Comparison of ENCODE assay signal across 17 mouse cellular contexts in the genomic region with DNA sequence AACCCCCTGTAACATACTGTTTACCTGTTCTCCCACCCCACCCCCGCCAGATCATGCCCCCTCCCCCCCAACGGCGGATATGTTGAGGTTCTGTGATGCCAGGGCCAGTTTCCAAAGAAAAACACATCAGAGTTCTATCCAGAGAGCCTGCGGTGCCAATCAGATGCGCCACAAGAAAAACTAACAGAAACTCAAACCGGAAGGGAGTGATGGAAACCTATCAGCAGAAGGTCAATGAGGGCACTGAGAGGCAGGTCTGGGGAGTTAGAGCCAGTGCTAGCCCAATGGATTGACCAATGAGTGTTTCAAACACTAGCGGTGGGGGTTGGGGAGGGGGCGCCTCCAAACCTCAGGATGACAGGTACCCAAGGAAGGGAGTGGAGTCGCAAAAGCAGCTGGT.
A peak's percentile ranks its signal among the peaks of the same experiment; 100 is the strongest.
DNase-seq lines count a peak whose midpoint lies in the region; ATAC-seq and TF ChIP-seq lines count a peak whose summit lies in the region.
"Had no signal": no experiment of that assay in that cellular context is flagged by ENCODE, and none has a peak within 500 bp of the region (broad histone marks: within the 10 kb centered on the region; RNA-seq: fewer than 3 reads in every experiment).

No protein-coding gene starts in this region.

- no peak for TF ChIP-seq CTCF in lung, embryonic 14.5 days (IDR thresholded peaks at IDR 0.05; ENCODE audit: low read depth)

- no peak overlapping the region for H3K9ac ChIP-seq in hindbrain, embryonic 11.5 days (ENCODE audit: low read depth, low read length)
- H3K9ac ChIP-seq in lung, embryonic 14.5 days: no peak overlapping the region
- H3K9ac ChIP-seq: forebrain, embryonic 12.5 days; hindbrain, embryonic 13.5 days; limb, embryonic 15.5 days; liver, embryonic 15.5 days; midbrain, embryonic 12.5 days; neural tube, embryonic 13.5 days had no signal

- H3K9me3 ChIP-seq in hindbrain, embryonic 10.5 days: no peaks in the 10 kb centered on the region
- H3K9me3 ChIP-seq in hindbrain, embryonic 11.5 days (ENCODE audit: control insufficient read depth, low read length): no peaks in the 10 kb centered on the region
- H3K9me3 ChIP-seq in lung, embryonic 14.5 days (ENCODE audit: low read depth, low read length): no peaks in the 10 kb centered on the region
- H3K9me3 ChIP-seq: forebrain, embryonic 12.5 days; hindbrain, embryonic 13.5 days; limb, embryonic 15.5 days; liver, embryonic 15.5 days; midbrain, embryonic 12.5 days; neural tube, embryonic 13.5 days had no signal

- H3K4me3 ChIP-seq in hindbrain, embryonic 10.5 days: no peak overlapping the region
- no peak overlapping the region for H3K4me3 ChIP-seq in hindbrain, embryonic 11.5 days (ENCODE audit: low read depth, low read length)
- no peak overlapping the region for H3K4me3 ChIP-seq in lung, embryonic 14.5 days (ENCODE audit: low read depth, low read length)
- H3K4me3 ChIP-seq: erythroblast, embryonic 14.5 days; forebrain, embryonic 12.5 days; hindbrain, embryonic 13.5 days; limb, embryonic 15.5 days; liver, embryonic 15.5 days; midbrain, embryonic 12.5 days; neural tube, embryonic 13.5 days had no signal

- 0 out of 2 replicates have a peak overlapping the region, but pooled peaks have one; percentile 25 for H3K27ac ChIP-seq in hindbrain, embryonic 10.5 days
- H3K27ac ChIP-seq in hindbrain, embryonic 11.5 days (ENCODE audit: low read depth, low read length): no peak overlapping the region
- no peak overlapping the region; the same call in 1 of the 2 replicates for H3K27ac ChIP-seq in lung, embryonic 14.5 days (ENCODE audit: low read depth)
- H3K27ac ChIP-seq: forebrain, embryonic 12.5 days; hindbrain, embryonic 13.5 days; limb, embryonic 15.5 days; liver, embryonic 15.5 days; midbrain, embryonic 12.5 days; neural tube, embryonic 13.5 days; stomach, postnatal 0 days had no signal

- ATAC-seq in cerebellum, adult (ENCODE audit: insufficient number of reproducible peaks, low FRiP score, low TSS enrichment): no peak
- ATAC-seq in hindbrain, embryonic 11.5 days (ENCODE audit: low FRiP score): no peak
- peak; percentile 13; the same call in 1 of the 2 replicates for ATAC-seq in lung, embryonic 14.5 days (ENCODE audit: insufficient read depth)
- ATAC-seq: inflammation-experienced regulatory T-cells, adult 6 months had no signal

- peak; percentile 29 for DNase-seq in cerebellum, adult 9-10 months
- DNase-seq in hindbrain, embryonic 10.5 days (ENCODE audit: low spot score): no peak
- DNase-seq in hindbrain, embryonic 11.5 days (ENCODE audit: low spot score): no peak
- no peak for DNase-seq in lung, embryonic 14.5 days
- no peak for DNase-seq in lung, postnatal 14 days
- DNase-seq in ES-CJ7 (ENCODE audit: low read depth, low spot score): peak; percentile 14
- DNase-seq: thymus, postnatal 4 days had no signal

- H3K4me1 ChIP-seq in hindbrain, embryonic 10.5 days (replicated peaks): peaks cover 36% of the 10 kb centered on the region
- no peaks in the 10 kb centered on the region for H3K4me1 ChIP-seq in hindbrain, embryonic 11.5 days (replicated peaks; ENCODE audit: control insufficient read depth, insufficient read depth, low read length)
- H3K4me1 ChIP-seq in lung, embryonic 14.5 days (ENCODE audit: insufficient read depth): no peaks in the 10 kb centered on the region
- H3K4me1 ChIP-seq: limb, embryonic 15.5 days; liver, embryonic 15.5 days; neural tube, embryonic 13.5 days had no signal

- H3K4me2 ChIP-seq in hindbrain, embryonic 11.5 days (replicated peaks; ENCODE audit: low read depth, low read length): no peak overlapping the region
- H3K4me2 ChIP-seq in lung, embryonic 14.5 days: no peak overlapping the region
- H3K4me2 ChIP-seq: forebrain, embryonic 12.5 days; hindbrain, embryonic 13.5 days; limb, embryonic 15.5 days; liver, embryonic 15.5 days; midbrain, embryonic 12.5 days; neural tube, embryonic 13.5 days had no signal

- no peaks in the 10 kb centered on the region for H3K27me3 ChIP-seq in hindbrain, embryonic 10.5 days (ENCODE audit: insufficient read depth, poor library complexity, severe bottlenecking)
- no peaks in the 10 kb centered on the region for H3K27me3 ChIP-seq in hindbrain, embryonic 11.5 days (ENCODE audit: control insufficient read depth, insufficient read depth, low read length)
- H3K27me3 ChIP-seq in lung, embryonic 14.5 days (ENCODE audit: insufficient read depth, low read length): no peaks in the 10 kb centered on the region
- H3K27me3 ChIP-seq: forebrain, embryonic 12.5 days; limb, embryonic 15.5 days; liver, embryonic 15.5 days; midbrain, embryonic 12.5 days had no signal

- 80% methylated on average over 9 of the region's 9 CpGs for WGBS in hindbrain, embryonic 10.5 days
- WGBS in hindbrain, embryonic 11.5 days: 80% methylated on average over 9 of the region's 9 CpGs
- WGBS in lung, embryonic 14.5 days: 56% methylated on average over 9 of the region's 9 CpGs

- H3K36me3 ChIP-seq in hindbrain, embryonic 10.5 days: no peaks in the 10 kb centered on the region
- no peaks in the 10 kb centered on the region for H3K36me3 ChIP-seq in hindbrain, embryonic 11.5 days (ENCODE audit: control insufficient read depth, insufficient read depth, low read length)
- no peaks in the 10 kb centered on the region for H3K36me3 ChIP-seq in lung, embryonic 14.5 days (ENCODE audit: insufficient read depth)
- H3K36me3 ChIP-seq: forebrain, embryonic 12.5 days; hindbrain, embryonic 13.5 days; limb, embryonic 15.5 days; liver, embryonic 15.5 days; midbrain, embryonic 12.5 days; neural tube, embryonic 13.5 days had no signal

Comparison
In these comparisons a context has a peak if more than half of its experiments do, and no peak if none do; other contexts are left out.
1. DNase-seq: peak in cerebellum, adult 9-10 months (single experiment) and ES-CJ7 (single experiment); none in hindbrain, embryonic 10.5 days (single experiment), hindbrain, embryonic 11.5 days (single experiment), lung, embryonic 14.5 days (single experiment) and lung, postnatal 14 days (single experiment).